Mouse (Mus musculus) stomach, postnatal 0 days (tissue): Measurements from ENCODE around the gene B3gat3. TPM values are rescaled to one million over a fixed set of nuclear protein-coding genes. Genes with fewer than 3 reads are reported as not detected.

Experiments
- ATAC-seq: fragments of 200-750 bp; cut with Nextera tagmentation; 2 replicates; pipeline ENCODE4 v1.8.0; 2017; ENCODE audit not compliant: low FRiP score, low TSS enrichment
- DNase-seq: peaks from one replicate; pipeline ENCODE4 v3.0.0-alpha.2; 2016; ENCODE audit warnings: low spot score
- H3K27ac ChIP-seq: fragments of 300-500 bp; sonication (generic); replicated peaks from 2 replicates; pipeline ENCODE4 v1.5.1; 2014; ENCODE audit warnings: mild to moderate bottlenecking, control low read depth
- H3K27me3 ChIP-seq: fragments of 300-500 bp; sonication (generic); 2 replicates; pipeline ENCODE4 v1.6.1; 2014; ENCODE audit warnings: low read length; ENCODE audit not compliant: control insufficient read depth, insufficient read depth
- H3K36me3 ChIP-seq: fragments of 300-500 bp; sonication (generic); 2 replicates; pipeline ENCODE4 v1.6.1; 2014; ENCODE audit warnings: low read length, mixed read lengths; ENCODE audit not compliant: control insufficient read depth, insufficient read depth
- H3K4me1 ChIP-seq: fragments of 300-500 bp; sonication (generic); replicated peaks from 2 replicates; pipeline ENCODE4 v1.6.1; 2014; ENCODE audit warnings: antibody characterized with exemption; ENCODE audit not compliant: control insufficient read depth, insufficient read depth
- H3K4me2 ChIP-seq: fragments of 300-500 bp; sonication (generic); replicated peaks from 2 replicates; pipeline ENCODE4 v1.6.1; 2014; ENCODE audit warnings: low read depth, mild to moderate bottlenecking, control low read depth, moderate library complexity
- H3K4me3 ChIP-seq: fragments of 300-500 bp; sonication (generic); 2 replicates; pipeline ENCODE4 v1.5.1; 2014; ENCODE audit warnings: low read depth, low read length, control low read depth
- H3K9ac ChIP-seq: fragments of 300-500 bp; sonication (generic); 2 replicates; pipeline ENCODE4 v1.6.1; 2014; ENCODE audit warnings: mild to moderate bottlenecking, low read length, control low read depth, mixed read lengths
- H3K9me3 ChIP-seq: fragments of 300-500 bp; sonication (generic); 2 replicates; pipeline ENCODE4 v1.6.1; 2016; ENCODE audit warnings: low read length; ENCODE audit not compliant: control insufficient read depth
- CTCF ChIP-seq: IDR thresholded peaks from 2 replicates; pipeline ENCODE4 v1.5.1; 2016; ENCODE audit warnings: antibody characterized with exemption, low read depth, mild to moderate bottlenecking, moderate library complexity
- EP300 ChIP-seq: optimal IDR thresholded peaks from 2 replicates; pipeline ENCODE3; 2016; ENCODE audit warnings: antibody characterized with exemption
- WGBS: fragments of 180-500 bp; shearing (Covaris S2); extraction: QIAGEN DNeasy Blood & Tissue Kit; methylation state at CpG from one replicate; pipeline ENCODE4 v1.1.7; 2014; 5-methylcytosine and 5-hydroxymethylcytosine counted together
- polyA plus RNA-seq: library from polyadenylated mRNA; unstranded; fragments of >200 nt; fragmentation: Nextera tagmentation; extraction: Ambion mirVana; gene quantifications from 2 replicates; pipeline ENCODE4 v1.2.1, GENCODE M21; 2015

B3gat3 gene
- polyA plus RNA-seq, 1 experiment from 2014 or later = 24.7 TPM

DNA sequence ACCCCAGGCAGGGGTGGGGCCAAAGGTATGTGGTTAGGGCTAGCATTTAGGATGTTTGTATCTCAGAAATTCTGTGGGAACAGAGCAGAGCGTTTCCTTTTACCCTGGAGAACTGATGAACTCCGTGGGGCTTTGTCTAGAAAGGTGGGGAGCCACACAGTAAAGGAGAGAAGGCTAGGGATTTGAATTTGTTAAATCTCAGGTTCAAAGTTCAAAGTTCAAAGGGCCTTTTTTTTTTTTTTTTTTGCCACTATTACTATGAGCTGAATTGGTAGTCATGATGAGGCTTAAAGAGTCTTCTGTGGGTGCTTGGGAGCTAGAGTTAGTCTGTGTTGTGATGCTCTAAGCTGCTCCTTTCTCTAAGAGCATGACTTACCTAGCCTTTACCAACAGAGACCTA lies 16.6 kb downstream of the B3gat3 start:
- no peak for ATAC-seq
- Histone ChIP-seq H3K4me2 (no peak overlapping the region), H3K9me3 (no peaks in the 10 kb centered on the region), H3K9ac (no peak overlapping the region), H3K27ac (no peak overlapping the region), H3K4me3 (no peak overlapping the region), H3K27me3 (no peaks in the 10 kb centered on the region), H3K4me1 (no peaks in the 10 kb centered on the region), H3K36me3 (peaks cover 15% of the 10 kb centered on the region)
- 89% methylated on average over 2 of the region's 2 CpGs for WGBS
- TF ChIP-seq EP300 (no peak), CTCF (no peak)
- DNase-seq = no peak

DNA sequence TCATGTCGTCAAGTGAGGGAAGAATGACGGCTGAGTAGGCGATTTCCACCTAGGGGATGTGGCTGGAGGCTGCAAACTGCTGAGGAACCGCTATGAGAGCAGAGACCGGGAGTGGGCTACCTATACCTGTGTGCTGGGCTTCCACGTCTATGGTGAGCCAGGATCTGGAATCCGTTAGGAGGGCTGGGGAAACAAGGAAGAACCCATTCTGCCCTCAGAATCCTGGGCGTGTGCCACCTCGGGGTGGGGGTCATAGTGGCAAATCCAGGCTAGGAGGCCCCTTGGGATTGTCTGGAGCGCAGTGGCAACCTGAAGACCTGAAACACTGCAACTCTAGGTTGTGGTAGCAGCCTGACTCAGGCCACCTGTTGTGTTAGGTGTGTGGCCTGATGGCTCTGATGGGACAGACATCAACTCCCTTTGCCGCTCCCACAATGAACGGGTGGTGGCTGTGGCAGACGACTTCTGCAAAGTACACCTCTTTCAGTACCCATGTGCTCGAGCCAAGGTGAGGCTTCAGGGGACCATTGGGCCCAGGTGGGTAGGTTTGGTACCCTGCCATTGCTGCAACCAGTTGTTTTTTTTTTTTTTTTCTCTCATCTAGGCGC lies 20.5 kb downstream of the B3gat3 start:
- Histone ChIP-seq H3K4me3 (no peak overlapping the region), H3K27ac (no peak overlapping the region), H3K9me3 (no peaks in the 10 kb centered on the region), H3K36me3 (peaks cover 12% of the 10 kb centered on the region), H3K4me1 (0 out of 2 replicates have a peak, but pooled peaks cover 2% of the 10 kb centered on the region), H3K27me3 (no peaks in the 10 kb centered on the region), H3K9ac (no peak overlapping the region), H3K4me2 (peak overlapping the region; percentile 71)
- TF ChIP-seq EP300 = no peak
- no peak for TF ChIP-seq CTCF
- DNase-seq (no peak), ATAC-seq (no peak)
- 79% methylated on average over 15 of the region's 15 CpGs for WGBS

DNA sequence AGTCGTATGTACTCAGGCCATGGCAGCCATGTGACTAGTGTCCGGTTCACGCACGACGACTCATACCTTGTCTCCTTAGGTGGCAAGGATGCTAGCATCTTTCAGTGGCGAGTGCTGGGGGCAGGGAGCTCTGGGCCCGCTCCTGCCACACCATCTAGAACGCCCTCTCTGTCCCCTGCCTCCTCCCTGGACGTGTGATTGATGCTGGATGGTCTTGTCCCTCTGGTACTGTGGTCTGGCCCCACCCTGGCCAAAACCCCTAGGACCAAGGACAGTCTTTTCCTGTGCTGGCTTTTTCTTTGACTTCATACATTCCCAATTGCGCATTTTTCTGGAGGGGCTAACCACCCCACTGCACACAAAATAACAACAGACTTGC lies 21.0 kb downstream of the B3gat3 start:
- Histone ChIP-seq H3K9ac (peak overlapping the region; percentile 65), H3K27me3 (no peaks in the 10 kb centered on the region), H3K4me1 (0 out of 2 replicates have a peak, but pooled peaks cover 2% of the 10 kb centered on the region), H3K4me2 (peak overlapping the region; percentile 71), H3K4me3 (peak overlapping the region; percentile 91), H3K27ac (peak overlapping the region; percentile 58), H3K9me3 (no peaks in the 10 kb centered on the region), H3K36me3 (peaks cover 15% of the 10 kb centered on the region)
- TF ChIP-seq EP300 (no peak), CTCF (no peak)
- DNase-seq (no peak), ATAC-seq (no peak)
- WGBS = 43% methylated on average over 10 of the region's 10 CpGs

- Histone ChIP-seq H3K9me3 (no peaks in the 10 kb centered on the region), H3K4me3 (peak within 1 kb of the TSS; percentile 91), H3K9ac (peak within 1 kb of the TSS; percentile 98), H3K4me1 (0 out of 2 replicates have a peak, but pooled peaks cover 2% of the 10 kb centered on the region), H3K27ac (peak within 1 kb of the TSS; percentile 99), H3K36me3 (peaks cover 18% of the 10 kb centered on the region), H3K4me2 (peak within 1 kb of the TSS; percentile 71), H3K27me3 (no peaks in the 10 kb centered on the region)
- DNase-seq (peak; percentile 99), ATAC-seq (peak; percentile 95)
- TF ChIP-seq CTCF = peak; percentile 53
- no peak for TF ChIP-seq EP300
- under 1% methylated on average over 64 of the region's 64 CpGs for WGBS
Observed at GRCm38 (mm10) chr19:8941515-8942217, 21.5 kb downstream of the B3gat3 start, which contains the start of gene Mta2. TSS of gene Mta2 (plus strand) at chr19:8941875.

- TF ChIP-seq EP300 (no peak), CTCF (no peak)
- DNase-seq (peak; percentile 71), ATAC-seq (peak; percentile 61)
- Histone ChIP-seq H3K4me2 (peak overlapping the region; percentile 71), H3K27me3 (no peaks in the 10 kb centered on the region), H3K4me1 (0 out of 2 replicates have a peak, but pooled peaks cover 2% of the 10 kb centered on the region), H3K9ac (peak overlapping the region; percentile 98), H3K36me3 (peaks cover 24% of the 10 kb centered on the region), H3K27ac (peak overlapping the region; percentile 99), H3K9me3 (no peaks in the 10 kb centered on the region), H3K4me3 (peak overlapping the region; percentile 91)
- WGBS = under 1% methylated on average over 41 of the region's 46 CpGs
Observed at GRCm38 (mm10) chr19:8942276-8942964, 22.2 kb downstream of the B3gat3 start.
